Mouse (Mus musculus) kidney, adult 2 months (tissue): ENCODE data around the gene Rpp21.

ENCODE experiments used
- CTCF ChIP-seq: fragments of 200-500 bp; conservative IDR thresholded peaks from 2 replicates; pipeline ENCODE4 v1.5.1; 2011; ENCODE audit warnings: low read depth, mild to moderate bottlenecking, control low read depth, low read length, moderate library complexity, mixed read lengths; ENCODE audit not compliant: insufficient read depth, insufficient read length
- POLR2A ChIP-seq: fragments of 200-500 bp; IDR thresholded peaks from one replicate; pipeline ENCODE4 v1.6.1; 2011; ENCODE audit warnings: low read depth, low read length, control low read depth

- TF ChIP-seq POLR2A (no peak), CTCF (no peak)
Observed at GRCm38 (mm10) chr17:36237321-36237921, 20.4 kb downstream of the Rpp21 start.
